Comparison of ENCODE assay signal across 21 mouse cellular contexts in genomic region chr10:12534301-12534700, GRCm38 (mm10).
DNase-seq lines count a peak whose midpoint lies in the region; ATAC-seq and TF ChIP-seq lines count a peak whose summit lies in the region.
"Had no signal": no experiment of that assay in that cellular context is flagged by ENCODE, and none has a peak within 500 bp of the region (broad histone marks: within the 10 kb centered on the region; RNA-seq: fewer than 3 reads in every experiment).

No protein-coding gene starts in this region.

- DNase-seq in liver = no peak
- DNase-seq in G1E (ENCODE audit: low spot score) = no peak
- DNase-seq in adrenal gland, adult 2 months = no peak
- DNase-seq in spleen, postnatal 10 days (ENCODE audit: low spot score in 2 of 2) = no peak
- DNase-seq: adrenal gland, adult 8-10 months; adrenal gland, postnatal 36 days; cerebellum, adult 2 months; cerebellum, postnatal 10 days; gastrocnemius, postnatal 36 days; heart, adult 18-20 months; heart, postnatal 14 days had no signal

- TF ChIP-seq CTCF in G1E (IDR thresholded peaks at IDR 0.05; ENCODE audit: low read depth, low read length) = no peak

- no peaks in the 10 kb centered on the region for H3K27me3 ChIP-seq in liver, embryonic 12.5 days (replicated peaks)
- H3K27me3 ChIP-seq in G1E (ENCODE audit: insufficient read depth, low read length) = no peaks in the 10 kb centered on the region
- no peaks in the 10 kb centered on the region for H3K27me3 ChIP-seq in kidney, embryonic 14.5 days (ENCODE audit: control insufficient read depth, insufficient read depth, low read length)
- H3K27me3 ChIP-seq: embryonic facial prominence, embryonic 12.5 days; forebrain, embryonic 15.5 days; heart, embryonic 15.5 days had no signal

- peaks cover 22% of the 10 kb centered on the region for H3K4me1 ChIP-seq in liver, embryonic 12.5 days
- peaks cover 8% of the 10 kb centered on the region; the same call in 1 of the 2 replicates for H3K4me1 ChIP-seq in G1E (ENCODE audit: insufficient read depth, low read depth, low read length)
- H3K4me1 ChIP-seq in kidney, embryonic 14.5 days (ENCODE audit: control insufficient read depth, insufficient read depth, low read length) = no peaks in the 10 kb centered on the region
- H3K4me1 ChIP-seq: embryonic facial prominence, embryonic 12.5 days; forebrain, embryonic 15.5 days; hindbrain, embryonic 10.5 days had no signal

- H3K4me2 ChIP-seq in liver, embryonic 12.5 days = no peak overlapping the region
- no peak overlapping the region for H3K4me2 ChIP-seq in kidney, embryonic 14.5 days (replicated peaks; ENCODE audit: low read depth, low read length)
- H3K4me2 ChIP-seq: embryonic facial prominence, embryonic 12.5 days; forebrain, embryonic 15.5 days; heart, embryonic 15.5 days; hindbrain, embryonic 14.5 days had no signal

- H3K4me3 ChIP-seq in liver, embryonic 12.5 days = no peak overlapping the region
- no peak overlapping the region for H3K4me3 ChIP-seq in G1E (ENCODE audit: low read depth, low read length)
- no peak overlapping the region for H3K4me3 ChIP-seq in kidney, embryonic 14.5 days (ENCODE audit: low read length)
- H3K4me3 ChIP-seq: embryonic facial prominence, embryonic 12.5 days; forebrain, embryonic 15.5 days; heart, embryonic 10.5 days; heart, embryonic 15.5 days; hindbrain, embryonic 10.5 days had no signal

- 32% methylated on average over 3 of the region's 3 CpGs for WGBS in liver, embryonic 12.5 days (ENCODE audit: insufficient replicate concordance)
- WGBS in kidney, embryonic 14.5 days = 86% methylated on average over 3 of the region's 3 CpGs

- no peaks in the 10 kb centered on the region for H3K9me3 ChIP-seq in liver, embryonic 12.5 days (replicated peaks)
- no peaks in the 10 kb centered on the region for H3K9me3 ChIP-seq in G1E (replicated peaks)
- H3K9me3 ChIP-seq in kidney, embryonic 14.5 days (ENCODE audit: control insufficient read depth, low read length) = no peaks in the 10 kb centered on the region
- H3K9me3 ChIP-seq: embryonic facial prominence, embryonic 12.5 days; forebrain, embryonic 15.5 days; heart, embryonic 10.5 days; heart, embryonic 15.5 days; hindbrain, embryonic 10.5 days had no signal

- no peaks in the 10 kb centered on the region for H3K36me3 ChIP-seq in liver, embryonic 12.5 days
- H3K36me3 ChIP-seq in G1E (replicated peaks) = peaks cover 23% of the 10 kb centered on the region
- no peaks in the 10 kb centered on the region for H3K36me3 ChIP-seq in kidney, embryonic 14.5 days (ENCODE audit: control insufficient read depth, insufficient read depth, low read length)
- H3K36me3 ChIP-seq: embryonic facial prominence, embryonic 12.5 days; forebrain, embryonic 15.5 days; heart, embryonic 10.5 days; heart, embryonic 15.5 days; hindbrain, embryonic 10.5 days had no signal

- peak; percentile 63; the same call in 1 of the 2 replicates for ATAC-seq in liver, embryonic 12.5 days
- peak; percentile 54; the same call in 1 of the 2 replicates for ATAC-seq in G1E (ENCODE audit: extremely low read depth, insufficient number of reproducible peaks, low FRiP score, poor library complexity, severe bottlenecking)
- peak; percentile 28 for ATAC-seq in inflammation-experienced regulatory T-cells, adult 6 months
- ATAC-seq in kidney, embryonic 14.5 days (ENCODE audit: low FRiP score, low TSS enrichment) = no peak
- ATAC-seq: CD4-positive, CD25-positive, alpha-beta regulatory T cell, adult 4 months; forebrain, embryonic 15.5 days had no signal

- no peak overlapping the region for H3K27ac ChIP-seq in liver, embryonic 12.5 days
- no peak overlapping the region for H3K27ac ChIP-seq in kidney, embryonic 14.5 days (ENCODE audit: low read depth, low read length)
- H3K27ac ChIP-seq: embryonic facial prominence, embryonic 12.5 days; forebrain, embryonic 15.5 days; heart, embryonic 10.5 days; heart, embryonic 15.5 days; hindbrain, embryonic 10.5 days; hindbrain, embryonic 14.5 days had no signal

- no peak overlapping the region for H3K9ac ChIP-seq in liver, embryonic 12.5 days
- H3K9ac ChIP-seq in kidney, embryonic 14.5 days (ENCODE audit: low read depth, low read length) = no peak overlapping the region
- H3K9ac ChIP-seq: embryonic facial prominence, embryonic 12.5 days; forebrain, embryonic 15.5 days; heart, embryonic 15.5 days; hindbrain, embryonic 14.5 days had no signal
